Mouse (Mus musculus): ENCODE data around the gene Fam71b. TPM values are rescaled to one million over a fixed set of nuclear protein-coding genes. Genes with fewer than 3 reads are reported as not detected.

Fam71b gene
- polyA plus RNA-seq (2012) = not detected in 2 replicates

DNA sequence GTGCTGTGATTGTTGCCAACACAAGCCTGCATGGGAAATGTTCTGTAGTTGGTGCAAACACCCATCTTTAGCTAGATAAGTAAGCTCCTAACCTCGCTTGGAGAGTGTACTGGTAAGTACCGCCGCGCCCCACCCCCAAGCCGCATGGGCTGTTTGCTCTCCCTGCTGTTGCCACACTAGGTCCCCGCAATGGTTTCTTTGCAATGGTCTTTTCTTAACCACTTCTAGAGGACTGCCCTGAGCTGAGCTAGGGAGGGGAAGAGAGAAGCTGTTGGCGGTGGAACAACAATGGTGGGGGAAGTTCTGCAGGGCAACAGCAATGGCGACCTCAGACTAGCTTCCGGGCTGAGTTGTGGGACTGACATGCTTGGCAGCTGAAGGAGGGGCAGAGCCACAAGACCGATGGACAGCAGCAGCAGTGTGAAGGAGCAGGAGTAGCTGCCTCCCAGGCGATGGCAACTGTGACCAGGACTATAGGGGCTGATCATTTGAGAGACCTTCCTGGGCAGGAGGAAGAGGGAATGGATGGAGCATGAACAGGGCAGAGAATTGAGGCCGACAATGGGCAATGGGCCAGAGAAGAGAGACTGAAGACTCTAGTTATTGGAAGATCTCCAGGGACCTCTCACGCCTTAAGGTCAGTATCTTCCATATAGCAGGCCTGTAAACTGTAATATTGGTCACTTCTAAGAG is at the start of gene Fam71b:
TSS of gene Fam71b (plus strand) at position 393 of the 693 bp plus-strand sequence.
- no peak for TF ChIP-seq GATA1 (IDR thresholded peaks at IDR 0.05; ENCODE audit: low read length)

GRCm38 (mm10) chr11:46347756-46348155 is 48.6 kb upstream of the Fam71b start:
- no peak for TF ChIP-seq GATA1 (IDR thresholded peaks at IDR 0.05; ENCODE audit: low read length)

DNA sequence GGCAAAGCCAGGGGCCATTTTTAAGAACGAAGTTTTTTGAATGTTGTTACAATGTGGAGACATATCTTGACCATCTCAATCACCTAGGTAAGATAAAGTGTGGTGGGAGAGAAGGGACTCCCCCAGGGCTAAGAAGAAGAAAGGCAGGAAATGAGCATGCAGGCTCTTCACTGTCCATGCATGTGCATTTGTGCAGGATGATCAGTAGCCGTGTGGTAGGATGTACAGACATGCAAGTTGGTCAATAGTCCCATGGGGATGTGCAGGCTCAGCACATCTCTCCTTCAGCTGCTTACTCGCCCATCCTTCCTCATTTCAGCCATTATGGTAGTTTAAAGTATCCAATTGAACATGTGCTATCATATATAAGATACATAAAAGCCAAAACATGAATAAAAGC is 47.9 kb upstream of the Fam71b start:
- TF ChIP-seq GATA1 (IDR thresholded peaks at IDR 0.05; ENCODE audit: low read length) = no peak

- TF ChIP-seq GATA1 (IDR thresholded peaks at IDR 0.05; ENCODE audit: low read length) = no peak
Measured at GRCm38 (mm10) chr11:46349681-46350410, 46.5 kb upstream of the Fam71b start.

DNA sequence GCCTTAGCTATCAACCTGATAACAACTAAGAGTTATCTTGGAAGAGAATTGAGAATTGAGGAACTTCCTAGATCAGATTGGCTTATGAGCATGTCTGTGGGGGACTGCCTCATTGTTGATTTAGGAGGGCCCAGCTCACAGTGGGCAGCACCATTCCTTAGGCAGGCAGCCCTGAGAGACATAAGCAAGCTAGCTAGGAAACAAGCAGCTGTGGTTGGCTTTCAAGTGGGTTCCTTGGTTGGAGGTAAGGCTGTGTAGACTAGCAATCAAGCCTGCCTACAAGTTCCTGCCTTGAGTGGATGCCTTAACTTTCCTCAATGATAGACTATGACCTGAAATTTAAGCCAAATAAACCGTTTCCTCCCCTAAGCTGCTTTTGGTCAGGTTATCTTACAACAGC is 38.0 kb upstream of the Fam71b start:
- TF ChIP-seq GATA1 (IDR thresholded peaks at IDR 0.05; ENCODE audit: low read length) = no peak

DNA sequence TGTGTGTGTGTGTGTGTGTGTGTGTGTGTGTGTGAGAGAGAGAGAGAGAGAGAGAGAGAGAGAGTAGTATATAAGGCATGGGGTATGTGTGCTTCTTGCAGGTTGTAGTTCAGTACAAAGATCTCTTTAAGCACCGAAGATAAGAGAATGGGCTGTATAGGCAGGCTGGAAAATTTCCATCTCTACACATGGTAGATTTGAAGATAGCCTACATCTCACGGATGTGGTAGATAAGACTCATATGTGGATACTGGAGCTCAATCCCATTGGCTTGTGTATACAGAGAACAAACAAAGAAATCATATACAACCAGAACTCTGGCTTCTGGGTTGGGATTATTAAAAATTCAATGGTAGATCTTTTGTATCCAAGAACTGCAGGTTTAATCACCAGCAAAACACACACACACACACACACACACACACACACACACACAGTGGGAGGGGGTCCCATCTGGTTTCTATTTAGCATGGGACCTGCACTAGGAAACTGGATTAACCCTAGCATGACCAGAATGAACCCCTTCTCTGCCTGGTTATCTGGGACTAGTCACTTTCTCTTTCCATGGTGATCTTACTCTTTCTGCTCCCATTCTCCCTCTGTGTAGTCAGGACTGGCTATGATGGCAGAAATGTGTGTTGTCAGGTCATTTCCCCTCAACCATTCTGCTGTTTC is 35.2 kb upstream of the Fam71b start:
- no peak for TF ChIP-seq GATA1 (IDR thresholded peaks at IDR 0.05; ENCODE audit: low read length)

GRCm38 (mm10) chr11:46362061-46363022 is 34.0 kb upstream of the Fam71b start:
- no peak for TF ChIP-seq GATA1 (IDR thresholded peaks at IDR 0.05; ENCODE audit: low read length)

GRCm38 (mm10) chr11:46363864-46364263 is 32.5 kb upstream of the Fam71b start:
- no peak for TF ChIP-seq GATA1 (IDR thresholded peaks at IDR 0.05; ENCODE audit: low read length)

DNA sequence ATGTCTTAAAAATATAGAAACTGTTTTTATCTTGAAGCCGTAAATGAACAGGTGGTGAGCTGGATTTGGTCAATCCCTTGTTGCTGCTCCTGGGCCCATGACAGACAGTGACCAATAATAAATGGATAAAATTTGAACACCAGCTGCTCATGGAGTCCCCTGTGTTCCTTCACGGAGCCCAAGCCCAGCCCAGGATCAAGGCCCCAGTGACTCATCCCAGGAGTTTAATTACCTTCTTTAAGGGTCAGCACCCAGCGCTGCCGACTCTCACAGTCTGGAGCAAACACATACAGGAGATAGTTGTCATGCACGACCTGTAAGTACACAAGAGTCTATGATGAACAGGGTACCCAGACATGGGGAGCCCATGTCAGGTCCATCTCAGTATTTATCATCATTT is 30.6 kb upstream of the Fam71b start:
- TF ChIP-seq GATA1 (IDR thresholded peaks at IDR 0.05; ENCODE audit: low read length) = no peak

DNA sequence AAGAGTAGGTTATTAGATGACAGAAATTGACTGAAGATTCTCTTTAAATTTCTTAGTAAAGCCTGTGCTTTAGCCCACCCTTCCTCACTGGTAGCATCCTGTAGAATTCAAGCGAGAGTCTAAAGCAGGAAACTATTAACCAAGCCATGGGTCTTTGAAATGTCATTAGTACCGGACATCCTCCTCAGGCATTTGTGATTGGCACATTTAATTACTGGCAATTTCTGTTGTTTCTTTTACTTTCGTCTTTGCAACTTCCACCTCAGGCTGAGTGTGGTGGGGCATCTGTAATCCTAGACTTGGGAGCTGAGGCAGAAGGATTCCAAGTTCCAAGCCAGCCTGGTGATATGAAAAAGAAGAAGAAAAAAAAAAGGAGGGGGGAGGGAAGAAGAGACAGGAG is 30.0 kb upstream of the Fam71b start:
- TF ChIP-seq GATA1 (IDR thresholded peaks at IDR 0.05; ENCODE audit: low read length) = no peak

DNA sequence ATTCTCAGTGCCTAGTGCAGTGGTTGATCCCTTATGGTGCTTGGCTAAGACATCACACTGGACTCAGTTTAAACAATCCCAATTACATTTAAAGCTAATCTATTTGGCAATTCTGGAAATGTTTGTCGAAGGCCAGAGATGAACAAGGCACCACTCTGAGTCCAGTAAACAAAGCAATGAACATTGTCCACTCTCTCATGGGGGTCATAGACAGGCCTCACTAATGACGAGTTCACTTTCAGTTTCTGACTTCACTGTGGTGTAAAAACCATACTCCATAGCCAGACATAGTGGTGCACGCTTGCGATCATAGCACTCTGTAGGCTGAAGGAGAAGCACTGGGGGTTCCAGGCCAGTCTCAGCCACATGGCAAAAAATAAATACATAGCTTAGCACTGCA is 25.9 kb upstream of the Fam71b start:
- no peak for TF ChIP-seq GATA1 (IDR thresholded peaks at IDR 0.05; ENCODE audit: low read length)

DNA sequence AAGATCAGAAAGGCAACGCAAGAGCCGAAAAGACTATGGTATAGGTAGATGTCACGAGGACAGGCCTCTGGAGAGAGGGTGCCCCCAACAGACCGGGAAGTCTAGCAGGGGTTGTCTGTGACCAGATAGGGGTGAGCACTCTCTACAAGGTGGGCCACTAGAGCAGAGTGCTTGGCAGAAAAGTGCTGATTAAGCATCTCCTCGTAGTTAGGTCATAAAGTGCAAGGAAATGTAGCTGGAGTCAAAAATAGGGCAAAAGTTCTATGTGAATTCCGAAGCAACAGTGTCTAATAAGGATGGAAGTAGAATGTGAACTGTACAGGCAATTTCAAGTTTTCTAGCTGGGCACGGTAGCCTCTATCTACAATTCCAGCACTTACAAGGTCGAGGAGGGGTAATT is 25.1 kb upstream of the Fam71b start:
- TF ChIP-seq GATA1 (IDR thresholded peaks at IDR 0.05; ENCODE audit: low read length) = no peak

DNA sequence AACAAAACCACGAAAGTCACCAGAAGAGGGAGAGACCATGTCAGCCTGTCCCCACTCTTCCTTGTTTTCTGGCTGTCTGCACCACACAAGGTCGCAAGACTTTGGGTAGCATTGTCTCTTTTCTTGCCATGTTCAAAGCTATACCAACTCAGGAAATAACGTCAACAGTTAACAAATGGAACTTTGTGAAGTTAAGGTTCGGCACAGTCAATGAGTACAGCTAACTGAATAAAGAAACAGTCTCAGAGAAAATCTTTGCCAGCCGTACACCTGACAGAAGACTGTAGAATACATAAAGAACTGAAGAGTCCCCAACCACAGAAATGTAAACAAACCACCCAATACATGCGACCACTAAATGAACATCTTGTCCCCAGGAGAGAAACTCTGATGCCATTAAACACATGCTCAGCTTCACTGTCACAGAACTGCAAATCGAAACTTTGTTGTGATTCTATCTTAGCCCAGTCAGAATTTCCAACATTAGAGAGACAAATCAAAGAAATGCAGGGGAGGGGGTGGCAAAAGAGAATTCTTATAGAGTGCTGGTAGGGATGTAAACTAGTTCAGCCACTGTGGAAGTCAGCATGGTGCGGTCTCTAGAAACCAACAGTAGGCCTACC is 23.9 kb upstream of the Fam71b start:
- no peak for TF ChIP-seq GATA1 (IDR thresholded peaks at IDR 0.05; ENCODE audit: low read length)

- TF ChIP-seq GATA1 (IDR thresholded peaks at IDR 0.05; ENCODE audit: low read length) = no peak
Measured at GRCm38 (mm10) chr11:46373071-46374030, 23.0 kb upstream of the Fam71b start.

Measured in G1E-ER4 (cell line).